Mouse (Mus musculus) kidney, embryonic 16.5 days (tissue): ENCODE results near the gene Zfyve28. TPM values are rescaled to one million over a fixed set of nuclear protein-coding genes. Genes with fewer than 3 reads are reported as not detected.

ENCODE experiments used
- ATAC-seq: fragments of 200-750 bp; cut with Nextera tagmentation; 2 replicates; pipeline ENCODE4 v1.8.0; 2017; ENCODE audit warnings: moderate TSS enrichment; ENCODE audit not compliant: low FRiP score, low TSS enrichment
- H3K27ac ChIP-seq: fragments of 300-500 bp; sonication (generic); 2 replicates; pipeline ENCODE4 v1.5.1; 2014; ENCODE audit warnings: low read length
- H3K27me3 ChIP-seq: fragments of 300-500 bp; sonication (generic); 2 replicates; pipeline ENCODE4 v1.6.1; 2014; ENCODE audit warnings: low read length, control low read depth, mixed read lengths; ENCODE audit not compliant: insufficient read depth
- H3K36me3 ChIP-seq: fragments of 300-500 bp; sonication (generic); 2 replicates; pipeline ENCODE4 v1.6.1; 2014; ENCODE audit warnings: low read length, control low read depth, mixed read lengths; ENCODE audit not compliant: insufficient read depth
- H3K4me1 ChIP-seq: fragments of 300-500 bp; sonication (generic); 2 replicates; pipeline ENCODE4 v1.6.1; 2014; ENCODE audit warnings: low read length, control low read depth, mixed read lengths; ENCODE audit not compliant: insufficient read depth
- H3K4me2 ChIP-seq: fragments of 300-500 bp; sonication (generic); replicated peaks from 2 replicates; pipeline ENCODE4 v1.6.1; 2014; ENCODE audit warnings: low read depth, low read length
- H3K4me3 ChIP-seq: fragments of 300-500 bp; sonication (generic); 2 replicates; pipeline ENCODE4 v1.5.1; 2014; ENCODE audit warnings: mild to moderate bottlenecking, low read length
- H3K9ac ChIP-seq: fragments of 300-500 bp; sonication (generic); replicated peaks from 2 replicates; pipeline ENCODE4 v1.6.1; 2014; ENCODE audit warnings: low read length
- H3K9me3 ChIP-seq: fragments of 300-500 bp; sonication (generic); 2 replicates; pipeline ENCODE4 v1.6.1; 2016; ENCODE audit warnings: low read length, control low read depth
- WGBS: fragments of 180-500 bp; shearing (Covaris S2); extraction: QIAGEN DNeasy Blood & Tissue Kit; methylation state at CpG from one replicate; pipeline ENCODE4 v1.1.7; 2014; 5-methylcytosine and 5-hydroxymethylcytosine counted together
- polyA plus RNA-seq: library from polyadenylated mRNA; unstranded; fragments of >200 nt; fragmentation: Nextera tagmentation; extraction: Ambion mirVana; gene quantifications from 2 replicates; pipeline ENCODE4 v1.2.1, GENCODE M21; 2015

Gene Zfyve28
- polyA plus RNA-seq, 1 experiment from 2014 or later = 0.34 TPM

- H3K36me3 ChIP-seq = peaks cover 4% of the 10 kb centered on the region
- peak overlapping the region; percentile 85 for H3K4me2 ChIP-seq
- ATAC-seq = peak; percentile 24
- H3K27me3 ChIP-seq = no peaks in the 10 kb centered on the region
- WGBS = 0% methylated on average over 40 of the region's 46 CpGs
- H3K27ac ChIP-seq = peak overlapping the region; percentile 93
- peak overlapping the region; percentile 85 for H3K9ac ChIP-seq
- H3K4me3 ChIP-seq = peak overlapping the region; percentile 94
- H3K9me3 ChIP-seq = no peaks in the 10 kb centered on the region
- H3K4me1 ChIP-seq = peaks cover 43% of the 10 kb centered on the region
Measured at GRCm38 (mm10) chr5:34186961-34187391, 101.3 kb downstream of the Zfyve28 start.

GRCm38 (mm10) chr5:34186391-34186790, 101.9 kb downstream of the Zfyve28 start:
- no peak for ATAC-seq
- no peaks in the 10 kb centered on the region for H3K9me3 ChIP-seq

DNA sequence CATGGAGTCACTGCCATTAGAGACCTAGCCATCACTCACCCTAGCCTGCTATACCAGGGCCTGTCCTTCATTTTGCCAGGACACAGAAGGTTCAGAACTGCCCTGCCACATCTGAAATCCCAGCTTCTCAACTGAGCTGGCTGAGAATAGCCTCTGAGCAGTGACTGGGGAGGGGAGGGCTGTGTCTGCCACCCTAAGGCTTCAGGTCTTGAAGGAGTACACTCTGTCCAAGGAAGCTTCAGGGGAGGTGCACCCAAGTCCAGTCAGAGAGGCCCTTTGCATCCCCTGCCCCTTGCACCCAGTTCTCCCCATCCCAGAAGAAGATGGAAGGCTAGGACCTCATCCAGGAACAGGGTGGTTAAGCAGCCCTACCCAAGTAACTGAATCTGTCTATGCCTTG, 102.5 kb downstream of the Zfyve28 start:
- H3K27me3 ChIP-seq = no peaks in the 10 kb centered on the region
- no peaks in the 10 kb centered on the region for H3K9me3 ChIP-seq
- H3K27ac ChIP-seq = no peak overlapping the region
- peak overlapping the region; percentile 94 for H3K4me3 ChIP-seq
- H3K4me2 ChIP-seq = peak overlapping the region; percentile 85
- no peak for ATAC-seq
- peaks cover 4% of the 10 kb centered on the region for H3K36me3 ChIP-seq
- peak overlapping the region; percentile 85 for H3K9ac ChIP-seq
- H3K4me1 ChIP-seq = peaks cover 43% of the 10 kb centered on the region

More at GRCm38 (mm10) chr5:34186391-34186790, 101.9 kb downstream of the Zfyve28 start:
- Histone ChIP-seq H3K4me2 (peak overlapping the region; percentile 85), H3K4me3 (peak overlapping the region; percentile 94), H3K9ac (peak overlapping the region; percentile 85), H3K36me3 (peaks cover 4% of the 10 kb centered on the region), H3K27me3 (no peaks in the 10 kb centered on the region), H3K4me1 (peaks cover 43% of the 10 kb centered on the region), H3K27ac (peak overlapping the region; percentile 93)
- 51% methylated on average over 2 of the region's 2 CpGs for WGBS

DNA sequence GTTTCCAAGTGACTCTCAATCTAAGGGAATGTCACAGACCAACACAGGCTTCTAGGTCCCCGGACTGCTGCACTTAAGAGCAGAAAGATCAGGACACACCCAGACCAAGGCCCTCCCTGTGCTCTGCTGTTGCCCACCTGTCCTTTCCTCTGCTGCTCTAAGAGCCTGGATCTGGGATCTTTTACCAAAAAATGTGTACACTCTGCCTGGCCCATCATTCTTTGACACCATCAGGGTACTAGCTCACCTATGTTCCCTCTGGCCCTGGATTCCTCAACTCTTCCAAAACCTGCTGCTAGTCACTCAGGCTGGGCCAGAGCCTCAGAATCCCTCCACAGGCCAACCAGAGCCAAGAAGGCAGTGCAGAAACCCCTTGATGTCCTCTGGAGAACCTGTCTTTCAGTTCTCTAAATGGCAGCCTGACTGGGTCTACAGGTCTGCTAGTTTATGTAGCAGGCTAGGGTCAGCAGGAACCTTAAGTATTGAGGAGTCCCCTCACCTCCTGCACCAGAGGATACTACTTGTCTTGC, 103.1 kb downstream of the Zfyve28 start:
- 78% methylated on average over 1 of the region's 1 CpGs for WGBS
- peak overlapping the region; percentile 28 for H3K4me2 ChIP-seq
- H3K9me3 ChIP-seq = no peaks in the 10 kb centered on the region
- no peak overlapping the region for H3K27ac ChIP-seq
- H3K36me3 ChIP-seq = peaks cover 7% of the 10 kb centered on the region
- H3K27me3 ChIP-seq = no peaks in the 10 kb centered on the region
- no peak for ATAC-seq
- H3K4me1 ChIP-seq = peaks cover 43% of the 10 kb centered on the region
- H3K9ac ChIP-seq = 0 out of 2 replicates have a peak overlapping the region, but pooled peaks have one; percentile 9
- H3K4me3 ChIP-seq = no peak overlapping the region

DNA sequence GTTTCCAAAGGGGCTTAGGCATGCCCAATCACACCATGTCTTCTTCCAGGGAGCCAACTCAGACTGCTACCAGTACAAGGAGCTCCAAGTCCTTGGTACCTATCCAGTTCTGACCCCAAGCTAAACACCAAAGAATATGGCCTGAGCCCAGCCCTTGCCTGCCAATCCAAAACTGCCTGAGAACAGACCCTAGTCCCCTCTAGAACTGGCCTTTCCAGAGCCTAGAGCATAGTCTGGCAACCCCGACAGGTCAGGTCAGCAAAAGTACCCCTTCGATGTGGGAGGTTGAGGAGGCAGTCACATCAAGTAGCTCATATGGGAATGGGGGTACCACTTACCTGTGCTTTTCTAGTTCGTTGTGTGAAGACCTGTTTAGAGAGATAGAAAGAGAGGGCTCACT, 104.3 kb downstream of the Zfyve28 start:
- Histone ChIP-seq H3K9ac (no peak overlapping the region), H3K27ac (no peak overlapping the region), H3K4me1 (peaks cover 40% of the 10 kb centered on the region), H3K36me3 (peaks cover 18% of the 10 kb centered on the region), H3K4me3 (no peak overlapping the region), H3K4me2 (no peak overlapping the region), H3K27me3 (no peaks in the 10 kb centered on the region), H3K9me3 (no peaks in the 10 kb centered on the region)
- WGBS = 90% methylated on average over 3 of the region's 3 CpGs
- no peak for ATAC-seq

DNA sequence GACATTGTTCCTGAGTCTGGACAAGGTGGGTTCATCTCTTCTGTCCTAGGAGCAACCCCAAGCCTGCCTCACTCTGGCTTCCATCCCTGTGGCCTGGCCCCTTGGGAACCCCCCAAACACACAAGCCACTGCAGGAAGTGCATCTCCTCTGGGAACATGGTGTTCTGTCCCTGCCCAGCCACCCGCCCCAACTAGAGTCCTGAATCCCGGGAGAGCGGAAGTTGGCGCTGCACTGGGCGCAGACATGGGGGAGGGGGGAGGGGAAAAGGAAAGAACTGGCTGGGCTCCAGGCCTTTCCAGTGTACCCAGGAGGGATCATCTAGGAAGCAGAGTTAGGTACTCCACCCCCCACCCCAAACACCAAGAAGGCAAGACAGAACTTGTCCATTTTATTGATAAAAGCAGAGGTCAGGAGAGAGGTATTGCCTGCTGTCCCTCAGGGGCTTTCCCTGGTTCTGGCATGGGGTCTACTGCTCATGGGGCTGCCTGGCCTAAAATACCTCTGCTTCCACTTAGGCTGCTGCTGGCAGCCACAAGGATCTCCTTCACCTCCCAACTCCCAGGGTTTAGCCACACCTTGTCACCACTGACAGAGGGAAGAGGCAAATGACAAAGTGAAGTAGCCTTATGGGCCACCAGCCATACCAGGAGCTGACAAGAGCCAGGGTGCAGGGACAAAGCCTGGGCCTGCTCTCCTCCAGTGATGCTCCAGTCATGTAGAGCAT, 104.9 kb downstream of the Zfyve28 start:
- H3K9ac ChIP-seq = peak overlapping the region; percentile 31; the same call in 1 of the 2 replicates
- no peaks in the 10 kb centered on the region for H3K9me3 ChIP-seq
- no peak overlapping the region for H3K4me2 ChIP-seq
- H3K36me3 ChIP-seq = peaks cover 24% of the 10 kb centered on the region
- H3K27ac ChIP-seq = no peak overlapping the region
- no peak for ATAC-seq
- no peak overlapping the region for H3K4me3 ChIP-seq
- H3K4me1 ChIP-seq = peaks cover 34% of the 10 kb centered on the region
- WGBS = 74% methylated on average over 5 of the region's 5 CpGs
- no peaks in the 10 kb centered on the region for H3K27me3 ChIP-seq

DNA sequence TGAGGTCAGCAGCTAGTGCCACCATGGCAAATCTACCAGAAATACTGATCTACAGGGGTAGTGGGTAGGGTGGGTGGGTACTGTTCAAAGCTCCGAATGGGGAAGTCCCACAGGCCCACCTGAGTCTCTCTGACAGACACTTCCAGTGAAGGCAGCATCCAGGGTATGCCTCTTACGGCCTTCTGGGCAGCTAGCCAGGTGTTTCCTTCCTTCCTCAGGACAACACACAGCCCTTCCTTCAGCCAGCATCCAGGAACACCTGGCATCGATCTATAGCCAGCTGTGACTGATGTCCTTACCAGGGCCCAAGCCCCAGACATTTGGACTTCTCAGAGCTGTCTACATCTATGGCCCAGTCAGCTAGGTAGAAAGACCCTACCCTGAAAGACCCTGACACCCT, 105.8 kb downstream of the Zfyve28 start:
- 68% methylated on average over 3 of the region's 3 CpGs for WGBS
- Histone ChIP-seq H3K4me1 (peaks cover 33% of the 10 kb centered on the region), H3K27ac (no peak overlapping the region), H3K4me3 (no peak overlapping the region), H3K27me3 (no peaks in the 10 kb centered on the region), H3K36me3 (peaks cover 32% of the 10 kb centered on the region), H3K9me3 (no peaks in the 10 kb centered on the region), H3K9ac (no peak overlapping the region), H3K4me2 (no peak overlapping the region)
- no peak for ATAC-seq

DNA sequence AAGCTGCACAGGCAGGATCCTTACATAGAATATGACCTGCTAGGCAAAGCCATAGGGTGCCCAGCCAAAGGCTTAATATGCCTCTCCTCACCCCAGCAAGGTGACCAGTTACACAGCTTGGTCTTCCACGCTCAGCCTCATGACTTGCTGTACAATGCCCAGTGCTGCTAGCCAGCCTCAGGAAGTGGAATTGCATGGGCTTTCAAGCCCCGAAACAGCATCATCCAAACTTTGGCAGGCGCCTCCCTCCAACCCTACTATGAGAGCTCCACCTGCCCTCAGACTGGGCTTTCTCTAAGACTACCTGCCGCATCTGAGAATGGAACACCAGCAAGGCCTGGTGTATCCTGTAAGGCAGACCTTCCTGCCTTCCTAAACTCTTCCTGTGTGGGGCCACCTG, 110.4 kb downstream of the Zfyve28 start:
- H3K27me3 ChIP-seq = no peaks in the 10 kb centered on the region

GRCm38 (mm10) chr5:34177091-34177490, 111.2 kb downstream of the Zfyve28 start:
- H3K9ac ChIP-seq = no peak overlapping the region
- peaks cover 55% of the 10 kb centered on the region for H3K36me3 ChIP-seq
- WGBS = 98% methylated on average over 2 of the region's 2 CpGs

More for the DNA sequence above, 110.4 kb downstream of the Zfyve28 start:
- Histone ChIP-seq H3K4me3 (no peak overlapping the region), H3K36me3 (peaks cover 55% of the 10 kb centered on the region), H3K9ac (no peak overlapping the region), H3K4me2 (no peak overlapping the region), H3K9me3 (no peaks in the 10 kb centered on the region), H3K4me1 (no peaks in the 10 kb centered on the region), H3K27ac (no peak overlapping the region)
- ATAC-seq = no peak
- 95% methylated on average over 4 of the region's 4 CpGs for WGBS

GRCm38 (mm10) chr5:34176691-34177090, 111.6 kb downstream of the Zfyve28 start:
- Histone ChIP-seq H3K9me3 (no peaks in the 10 kb centered on the region), H3K4me3 (no peak overlapping the region), H3K4me2 (no peak overlapping the region), H3K4me1 (peaks cover 2% of the 10 kb centered on the region), H3K36me3 (peaks cover 55% of the 10 kb centered on the region), H3K27ac (no peak overlapping the region), H3K9ac (no peak overlapping the region), H3K27me3 (no peaks in the 10 kb centered on the region)
- WGBS = 86% methylated on average over 10 of the region's 10 CpGs
- ATAC-seq = no peak

More at GRCm38 (mm10) chr5:34177091-34177490, 111.2 kb downstream of the Zfyve28 start:
- no peak overlapping the region for H3K4me3 ChIP-seq
- no peak for ATAC-seq
- H3K4me1 ChIP-seq = no peaks in the 10 kb centered on the region
- no peak overlapping the region for H3K27ac ChIP-seq
- H3K27me3 ChIP-seq = no peaks in the 10 kb centered on the region
- H3K4me2 ChIP-seq = no peak overlapping the region
- no peaks in the 10 kb centered on the region for H3K9me3 ChIP-seq
